Mouse (Mus musculus): Measurements from ENCODE around the gene Il2rg. TPM values are rescaled to one million over a fixed set of nuclear protein-coding genes. Genes with fewer than 3 reads are reported as not detected.

Il2rg gene
- polyA plus RNA-seq, 1 experiment from 2014 or later, result 59.1 TPM

DNA sequence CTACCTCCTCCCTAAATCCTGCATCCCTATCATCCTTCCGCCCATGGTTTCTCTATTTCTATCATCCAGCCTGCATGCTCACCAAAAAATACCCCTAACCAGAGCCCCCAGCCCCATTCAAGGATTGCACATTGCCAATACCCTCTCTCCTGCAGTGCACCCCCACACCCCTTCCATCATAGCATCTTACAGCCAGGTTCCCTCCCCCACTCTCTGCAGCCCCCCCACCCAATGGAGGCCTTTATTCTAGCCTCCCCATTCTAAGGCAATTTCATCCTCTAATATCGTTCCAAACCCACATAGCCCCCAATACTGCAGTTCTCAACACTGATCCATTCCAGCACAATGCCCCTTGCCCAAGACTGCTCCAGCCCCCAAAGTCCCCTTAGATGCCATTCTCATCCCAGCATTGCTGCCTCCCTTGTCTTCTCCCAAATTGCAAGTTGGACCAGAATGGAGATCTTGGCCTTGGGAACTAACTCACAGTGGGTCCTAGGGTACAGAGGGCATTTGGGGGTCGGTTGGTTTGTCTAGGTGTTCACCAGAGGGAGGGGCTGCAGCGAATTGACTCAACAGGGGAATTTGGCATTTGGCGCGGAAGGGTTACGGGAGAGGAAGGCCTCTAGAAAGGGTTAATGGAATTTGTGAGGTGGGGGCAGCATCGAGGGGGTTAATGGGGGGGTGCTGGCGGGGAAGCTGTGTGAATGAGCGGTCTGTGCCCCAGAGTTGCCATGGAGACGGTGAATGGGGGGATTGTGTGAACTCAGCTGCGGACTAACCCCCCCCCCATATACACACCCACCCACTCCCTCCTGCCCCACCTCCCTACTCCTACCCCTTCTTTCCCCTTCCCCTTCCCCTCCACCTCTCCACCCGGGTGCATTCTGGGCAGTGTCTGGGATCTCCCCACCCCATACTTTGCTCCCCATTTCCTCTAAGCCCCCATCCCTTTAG lies 31.7 kb upstream of the Il2rg start:
- Histone ChIP-seq H3K9me3 (ENCODE audit: low read length) (no peaks in the 10 kb centered on the region), H3K27me3 (replicated peaks; ENCODE audit: insufficient read depth, low read length) (no peaks in the 10 kb centered on the region), H3K4me2 (replicated peaks; ENCODE audit: low read depth, low read length) (peak overlapping the region; percentile 37), H3K36me3 (ENCODE audit: insufficient read depth, low read length) (no peaks in the 10 kb centered on the region), H3K27ac (ENCODE audit: low read length) (no peak overlapping the region), H3K4me1 (ENCODE audit: insufficient read depth, low read depth, low read length) (no peaks in the 10 kb centered on the region), H3K4me3 (ENCODE audit: low read depth, low read length) (no peak overlapping the region), H3K9ac (replicated peaks; ENCODE audit: low read depth) (no peak overlapping the region)
- ATAC-seq (no peak), DNase-seq (ENCODE audit: low spot score) (no peak)
- WGBS, result 19% methylated on average over 10 of the region's 13 CpGs
- TF ChIP-seq CTCF (IDR thresholded peaks at IDR 0.05), result no peak
- no peak for TF ChIP-seq EP300 (IDR thresholded peaks at IDR 0.05)

DNA sequence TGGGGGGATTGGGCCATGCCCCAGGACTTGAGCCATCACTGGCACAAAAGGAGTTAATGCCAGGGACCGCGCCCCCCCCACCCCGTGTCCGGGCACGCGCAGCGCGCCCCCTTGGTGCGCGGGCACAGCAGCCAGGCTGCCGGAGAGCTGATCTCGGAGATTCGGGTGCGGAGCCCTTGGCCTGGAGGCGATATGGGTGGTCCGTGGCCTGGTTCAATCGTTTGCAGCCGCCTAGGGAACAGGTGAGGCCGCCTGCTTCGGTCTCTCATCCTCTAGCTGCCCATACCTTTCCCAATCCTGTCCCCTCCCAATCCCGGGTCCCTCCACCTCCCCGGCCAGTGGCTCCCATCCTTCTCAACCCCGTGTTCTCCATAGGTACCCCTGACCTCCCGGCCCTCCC lies 31.0 kb upstream of the Il2rg start, which contains the start of gene Nlgn3:
Gene Nlgn3 (plus strand): TSS at position 114 of the 400 bp plus-strand sequence.
- Histone ChIP-seq H3K4me2 (replicated peaks; ENCODE audit: low read depth, low read length) (peak within 1 kb of the TSS; percentile 37), H3K4me1 (ENCODE audit: insufficient read depth, low read depth, low read length) (no peaks in the 10 kb centered on the region), H3K36me3 (ENCODE audit: insufficient read depth, low read length) (no peaks in the 10 kb centered on the region), H3K4me3 (ENCODE audit: low read depth, low read length) (no peak within 1 kb of the TSS), H3K27me3 (replicated peaks; ENCODE audit: insufficient read depth, low read length) (no peaks in the 10 kb centered on the region), H3K27ac (ENCODE audit: low read length) (no peak within 1 kb of the TSS), H3K9ac (replicated peaks; ENCODE audit: low read depth) (no peak within 1 kb of the TSS), H3K9me3 (ENCODE audit: low read length) (no peaks in the 10 kb centered on the region)
- TF ChIP-seq EP300 (IDR thresholded peaks at IDR 0.05), result no peak
- TF ChIP-seq CTCF (IDR thresholded peaks at IDR 0.05), result no peak
- WGBS, result 12% methylated on average over 15 of the region's 24 CpGs
- DNase-seq (ENCODE audit: low spot score), result no peak
- ATAC-seq, result no peak

DNA sequence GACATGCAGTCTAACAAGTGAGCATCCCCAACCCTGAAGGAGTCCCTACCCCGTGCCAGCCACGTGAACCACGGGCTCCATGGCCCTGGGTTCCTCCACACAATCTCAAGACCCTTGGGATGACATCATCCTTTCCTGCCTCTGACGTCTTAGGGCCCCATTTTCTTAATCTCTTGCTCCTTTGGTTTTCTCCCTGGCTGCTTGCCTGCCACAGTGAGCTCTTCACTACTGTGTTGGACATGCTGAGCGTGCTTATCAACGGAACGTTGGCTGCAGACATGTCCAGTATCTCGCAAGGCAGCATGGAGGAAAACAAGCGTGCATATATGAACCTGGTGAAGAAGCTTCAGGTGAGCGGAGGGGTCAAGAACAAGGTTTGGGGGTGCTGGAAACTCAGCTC lies 22.1 kb upstream of the Il2rg start:
- H3K27ac ChIP-seq (ENCODE audit: low read length), result no peak overlapping the region
- H3K4me2 ChIP-seq (replicated peaks; ENCODE audit: low read depth, low read length), result no peak overlapping the region
- H3K4me3 ChIP-seq (ENCODE audit: low read depth, low read length), result no peak overlapping the region
- H3K9me3 ChIP-seq (ENCODE audit: low read length), result no peaks in the 10 kb centered on the region
- H3K4me1 ChIP-seq (ENCODE audit: insufficient read depth, low read depth, low read length), result no peaks in the 10 kb centered on the region
- no peaks in the 10 kb centered on the region for H3K27me3 ChIP-seq (replicated peaks; ENCODE audit: insufficient read depth, low read length)
- ATAC-seq, result no peak
- TF ChIP-seq EP300 (IDR thresholded peaks at IDR 0.05), result no peak
- TF ChIP-seq CTCF (IDR thresholded peaks at IDR 0.05), result no peak
- H3K36me3 ChIP-seq (ENCODE audit: insufficient read depth, low read length), result peaks cover 4% of the 10 kb centered on the region
- no peak for DNase-seq (ENCODE audit: low spot score)
- 83% methylated on average over 10 of the region's 10 CpGs for WGBS
- no peak overlapping the region for H3K9ac ChIP-seq (replicated peaks; ENCODE audit: low read depth)

DNA sequence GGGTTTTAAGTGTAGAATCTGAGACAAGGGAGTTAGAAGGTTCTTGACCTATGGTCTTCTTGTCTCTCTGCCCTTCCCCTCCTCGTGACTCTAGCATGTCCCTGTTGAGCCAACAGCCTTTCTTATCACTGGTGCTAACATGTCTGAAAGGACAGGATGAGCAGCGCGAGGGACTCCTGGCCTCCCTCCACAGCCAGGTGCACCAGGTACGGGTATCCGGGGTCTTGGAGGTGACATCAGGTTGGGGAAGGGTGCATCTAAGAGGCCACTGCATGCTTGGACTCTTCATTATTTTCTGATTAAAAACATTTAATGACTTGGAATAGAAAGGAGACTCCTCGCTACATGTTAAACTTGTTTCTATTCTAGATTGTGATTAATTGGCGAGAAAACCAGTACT lies 21.0 kb upstream of the Il2rg start:
- Histone ChIP-seq H3K27ac (ENCODE audit: low read length) (no peak overlapping the region), H3K9ac (replicated peaks; ENCODE audit: low read depth) (no peak overlapping the region), H3K4me3 (ENCODE audit: low read depth, low read length) (no peak overlapping the region), H3K9me3 (ENCODE audit: low read length) (no peaks in the 10 kb centered on the region), H3K27me3 (replicated peaks; ENCODE audit: insufficient read depth, low read length) (no peaks in the 10 kb centered on the region), H3K36me3 (ENCODE audit: insufficient read depth, low read length) (peaks cover 4% of the 10 kb centered on the region), H3K4me1 (ENCODE audit: insufficient read depth, low read depth, low read length) (no peaks in the 10 kb centered on the region), H3K4me2 (replicated peaks; ENCODE audit: low read depth, low read length) (no peak overlapping the region)
- TF ChIP-seq CTCF (IDR thresholded peaks at IDR 0.05) (no peak), EP300 (IDR thresholded peaks at IDR 0.05) (no peak)
- DNase-seq (ENCODE audit: low spot score) (no peak), ATAC-seq (no peak)
- 82% methylated on average over 7 of the region's 7 CpGs for WGBS

DNA sequence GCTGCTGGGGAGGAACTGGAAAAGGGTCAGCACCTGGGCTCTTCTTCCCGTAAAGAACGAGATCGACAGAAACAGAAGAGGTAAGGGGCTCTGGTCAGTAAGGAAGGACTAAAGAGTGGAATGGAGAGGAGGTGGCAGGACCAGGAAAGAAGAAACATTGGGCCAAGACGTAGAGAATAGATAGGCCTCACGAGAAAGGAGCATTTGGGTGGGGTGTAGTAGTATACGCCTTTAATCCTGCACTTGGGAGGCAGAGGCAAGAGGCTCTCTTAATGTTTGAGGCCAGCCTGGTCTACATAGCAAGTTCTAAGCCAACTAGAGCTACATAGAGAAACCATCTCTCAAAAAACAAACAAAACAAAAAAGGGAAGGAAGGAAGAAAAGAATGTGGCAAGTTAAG lies 20.4 kb upstream of the Il2rg start:
- no peak for TF ChIP-seq CTCF (IDR thresholded peaks at IDR 0.05)
- TF ChIP-seq EP300 (IDR thresholded peaks at IDR 0.05), result no peak
- Histone ChIP-seq H3K36me3 (ENCODE audit: insufficient read depth, low read length) (peaks cover 4% of the 10 kb centered on the region), H3K27me3 (replicated peaks; ENCODE audit: insufficient read depth, low read length) (no peaks in the 10 kb centered on the region), H3K4me1 (ENCODE audit: insufficient read depth, low read depth, low read length) (no peaks in the 10 kb centered on the region), H3K4me2 (replicated peaks; ENCODE audit: low read depth, low read length) (no peak overlapping the region), H3K9me3 (ENCODE audit: low read length) (no peaks in the 10 kb centered on the region), H3K4me3 (ENCODE audit: low read depth, low read length) (no peak overlapping the region), H3K9ac (replicated peaks; ENCODE audit: low read depth) (no peak overlapping the region), H3K27ac (ENCODE audit: low read length) (no peak overlapping the region)
- ATAC-seq, result no peak
- 90% methylated on average over 6 of the region's 6 CpGs for WGBS
- no peak for DNase-seq (ENCODE audit: low spot score)

DNA sequence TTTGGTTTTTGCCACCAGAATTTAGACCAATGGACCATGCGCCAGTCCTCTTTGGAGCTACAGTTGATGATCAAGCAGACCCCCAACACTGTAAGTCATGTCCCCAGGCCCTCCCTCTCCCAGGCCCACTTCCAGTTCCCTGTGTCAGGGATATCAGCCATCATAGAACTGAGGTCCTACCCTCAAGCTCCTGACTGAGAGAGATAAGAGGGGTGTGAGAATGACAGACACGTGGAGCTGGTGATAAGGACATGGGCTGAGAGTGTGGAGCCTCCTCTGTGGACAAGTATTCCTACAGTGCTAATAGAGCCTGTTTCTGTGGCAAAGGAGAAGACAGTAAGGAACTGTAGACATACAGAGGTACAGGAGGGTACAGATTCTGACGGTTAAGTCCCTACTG lies 19.5 kb upstream of the Il2rg start:
- Histone ChIP-seq H3K4me1 (ENCODE audit: insufficient read depth, low read depth, low read length) (no peaks in the 10 kb centered on the region), H3K9me3 (ENCODE audit: low read length) (no peaks in the 10 kb centered on the region), H3K4me2 (replicated peaks; ENCODE audit: low read depth, low read length) (no peak overlapping the region), H3K4me3 (ENCODE audit: low read depth, low read length) (no peak overlapping the region), H3K27ac (ENCODE audit: low read length) (no peak overlapping the region), H3K27me3 (replicated peaks; ENCODE audit: insufficient read depth, low read length) (no peaks in the 10 kb centered on the region), H3K9ac (replicated peaks; ENCODE audit: low read depth) (no peak overlapping the region), H3K36me3 (ENCODE audit: insufficient read depth, low read length) (peaks cover 4% of the 10 kb centered on the region)
- DNase-seq (ENCODE audit: low spot score) (no peak), ATAC-seq (no peak; the same call in 1 of the 2 replicates)
- TF ChIP-seq CTCF (IDR thresholded peaks at IDR 0.05) (no peak), EP300 (IDR thresholded peaks at IDR 0.05) (no peak)
- 79% methylated on average over 3 of the region's 3 CpGs for WGBS

Data from lung, postnatal 0 days (tissue).